Mouse (Mus musculus): ENCODE results near the gene Bub3. TPM values are rescaled to one million over a fixed set of nuclear protein-coding genes. Genes with fewer than 3 reads are reported as not detected.

The Bub3 gene
- total RNA-seq, 1 experiment, result 131 TPM

- no peak overlapping the region for H3K27ac ChIP-seq (ENCODE audit: insufficient read depth, low read depth, low read length, poor library complexity, severe bottlenecking)
- no peaks in the 10 kb centered on the region for H3K9me3 ChIP-seq (ENCODE audit: control insufficient read depth, insufficient read depth, low read depth, low read length)
- no peaks in the 10 kb centered on the region for H3K36me3 ChIP-seq (ENCODE audit: control insufficient read depth, insufficient read depth, low read length, poor library complexity, severe bottlenecking)
- no peak overlapping the region for H3K4me3 ChIP-seq (ENCODE audit: insufficient read depth in 1 of 2, low read depth in 1 of 2, low read length in 2 of 2, poor library complexity in 1 of 2, severe bottlenecking in 1 of 2)
- DNase-seq (ENCODE audit: low read depth, low spot score), result no peak
- in situ Hi-C loops (cut with MboI; ENCODE audit: low sequenced_read_pairs in 2 of 2, unreplicated experiment in 2 of 2), result loop anchor here (25.0 kb wide), 1 partner anchor 341 kb away; no protein-coding TSS in a partner anchor
- H3K4me1 ChIP-seq (ENCODE audit: control insufficient read depth in 2 of 2, insufficient read depth in 2 of 2, low read length in 2 of 2, poor library complexity in 1 of 2), result peaks cover 0 to 2% of the 10 kb centered on the region in 2 experiments; a peak in 1 of 4 replicates
- no peak overlapping the region for H3K9ac ChIP-seq (ENCODE audit: insufficient read depth, low read depth, low read length, poor library complexity, severe bottlenecking)
- no peak for TF ChIP-seq ZC3H11A (IDR thresholded peaks at IDR 0.05; ENCODE audit: borderline replicate concordance, low read depth, low read length)
- TF ChIP-seq ZNF384 (IDR thresholded peaks at IDR 0.05; ENCODE audit: low read depth, low read length), result no peak
- no peak for TF ChIP-seq CHD2 (IDR thresholded peaks at IDR 0.05; ENCODE audit: low read depth, low read length)
- no peak for TF ChIP-seq MAFK (IDR thresholded peaks at IDR 0.05; ENCODE audit: insufficient read depth, low read depth, low read length)
- TF ChIP-seq HCFC1 (IDR thresholded peaks at IDR 0.05; ENCODE audit: borderline replicate concordance, insufficient read depth, low read length), result no peak
Observed at GRCm38 (mm10) chr7:131546423-131546822, 13.6 kb upstream of the Bub3 start.

GRCm38 (mm10) chr7:131547481-131547880 lies 12.5 kb upstream of the Bub3 start:
- Histone ChIP-seq H3K4me1 (ENCODE audit: control insufficient read depth in 2 of 2, insufficient read depth in 2 of 2, low read length in 2 of 2, poor library complexity in 1 of 2) (peaks cover 0 to 2% of the 10 kb centered on the region in 2 experiments; a peak in 1 of 4 replicates), H3K36me3 (ENCODE audit: control insufficient read depth, insufficient read depth, low read length, poor library complexity, severe bottlenecking) (no peaks in the 10 kb centered on the region), H3K9me3 (ENCODE audit: control insufficient read depth, insufficient read depth, low read depth, low read length) (no peaks in the 10 kb centered on the region), H3K4me3 (ENCODE audit: insufficient read depth in 1 of 2, low read depth in 1 of 2, low read length in 2 of 2, poor library complexity in 1 of 2, severe bottlenecking in 1 of 2) (no peak overlapping the region), H3K9ac (ENCODE audit: insufficient read depth, low read depth, low read length, poor library complexity, severe bottlenecking) (no peak overlapping the region), H3K27ac (ENCODE audit: insufficient read depth, low read depth, low read length, poor library complexity, severe bottlenecking) (no peak overlapping the region)
- in situ Hi-C loops (cut with MboI; ENCODE audit: low sequenced_read_pairs in 2 of 2, unreplicated experiment in 2 of 2), result loop anchor here (25.0 kb wide), 1 partner anchor 340 kb away; no protein-coding TSS in a partner anchor
- no peak for DNase-seq (ENCODE audit: low read depth, low spot score)
- TF ChIP-seq ZC3H11A (IDR thresholded peaks at IDR 0.05; ENCODE audit: borderline replicate concordance, low read depth, low read length) (no peak), MAFK (IDR thresholded peaks at IDR 0.05; ENCODE audit: insufficient read depth, low read depth, low read length) (no peak), CHD2 (IDR thresholded peaks at IDR 0.05; ENCODE audit: low read depth, low read length) (no peak), ZNF384 (IDR thresholded peaks at IDR 0.05; ENCODE audit: low read depth, low read length) (no peak), HCFC1 (IDR thresholded peaks at IDR 0.05; ENCODE audit: borderline replicate concordance, insufficient read depth, low read length) (no peak)

GRCm38 (mm10) chr7:131548473-131548872 lies 11.5 kb upstream of the Bub3 start, which contains the start of gene Hmx2:
Gene Hmx2, plus strand, starts transcription at chr7:131548773.
- Histone ChIP-seq H3K9me3 (ENCODE audit: control insufficient read depth, insufficient read depth, low read depth, low read length) (no peaks in the 10 kb centered on the region), H3K4me1 (ENCODE audit: control insufficient read depth in 2 of 2, insufficient read depth in 2 of 2, low read length in 2 of 2, poor library complexity in 1 of 2) (peaks cover 0 to 2% of the 10 kb centered on the region in 2 experiments; a peak in 1 of 4 replicates), H3K27ac (ENCODE audit: insufficient read depth, low read depth, low read length, poor library complexity, severe bottlenecking) (no peak within 1 kb of the TSS), H3K4me3 (ENCODE audit: insufficient read depth in 1 of 2, low read depth in 1 of 2, low read length in 2 of 2, poor library complexity in 1 of 2, severe bottlenecking in 1 of 2) (no peak within 1 kb of the TSS), H3K36me3 (ENCODE audit: control insufficient read depth, insufficient read depth, low read length, poor library complexity, severe bottlenecking) (no peaks in the 10 kb centered on the region), H3K9ac (ENCODE audit: insufficient read depth, low read depth, low read length, poor library complexity, severe bottlenecking) (no peak within 1 kb of the TSS)
- in situ Hi-C loops (cut with MboI; ENCODE audit: low sequenced_read_pairs in 2 of 2, unreplicated experiment in 2 of 2), result loop anchor here (25.0 kb wide), 1 partner anchor 339 kb away; no protein-coding TSS in a partner anchor
- DNase-seq (ENCODE audit: low read depth, low spot score), result no peak
- TF ChIP-seq ZC3H11A (IDR thresholded peaks at IDR 0.05; ENCODE audit: borderline replicate concordance, low read depth, low read length), result no peak
- no peak for TF ChIP-seq ZNF384 (IDR thresholded peaks at IDR 0.05; ENCODE audit: low read depth, low read length)
- no peak for TF ChIP-seq CHD2 (IDR thresholded peaks at IDR 0.05; ENCODE audit: low read depth, low read length)
- TF ChIP-seq HCFC1 (IDR thresholded peaks at IDR 0.05; ENCODE audit: borderline replicate concordance, insufficient read depth, low read length), result no peak
- no peak for TF ChIP-seq MAFK (IDR thresholded peaks at IDR 0.05; ENCODE audit: insufficient read depth, low read depth, low read length)

- TF ChIP-seq HCFC1 (IDR thresholded peaks at IDR 0.05; ENCODE audit: borderline replicate concordance, insufficient read depth, low read length), result no peak
- no peak for TF ChIP-seq MAFK (IDR thresholded peaks at IDR 0.05; ENCODE audit: insufficient read depth, low read depth, low read length)
- no peak for TF ChIP-seq ZNF384 (IDR thresholded peaks at IDR 0.05; ENCODE audit: low read depth, low read length)
- TF ChIP-seq CHD2 (IDR thresholded peaks at IDR 0.05; ENCODE audit: low read depth, low read length), result no peak
- no peak for TF ChIP-seq ZC3H11A (IDR thresholded peaks at IDR 0.05; ENCODE audit: borderline replicate concordance, low read depth, low read length)
- in situ Hi-C loops (cut with MboI; ENCODE audit: low sequenced_read_pairs in 2 of 2, unreplicated experiment in 2 of 2), result loop anchor here (10.0 kb wide), 1 partner anchor 1043 kb away; the partner anchor contains the start of gene Nkx1-2 (in 2 of the 2)
Observed at GRCm38 (mm10) chr7:131551471-131551870, 8.6 kb upstream of the Bub3 start.

More at GRCm38 (mm10) chr7:131551471-131551870, 8.6 kb upstream of the Bub3 start:
- H3K9me3 ChIP-seq (ENCODE audit: control insufficient read depth, insufficient read depth, low read depth, low read length), result no peaks in the 10 kb centered on the region
- H3K4me3 ChIP-seq (ENCODE audit: insufficient read depth in 1 of 2, low read depth in 1 of 2, low read length in 2 of 2, poor library complexity in 1 of 2, severe bottlenecking in 1 of 2), result no peak overlapping the region
- DNase-seq (ENCODE audit: low read depth, low spot score), result no peak
- H3K4me1 ChIP-seq (ENCODE audit: control insufficient read depth in 2 of 2, insufficient read depth in 2 of 2, low read length in 2 of 2, poor library complexity in 1 of 2), result peaks cover 0 to 4% of the 10 kb centered on the region in 2 experiments; a peak in 1 of 4 replicates
- no peak overlapping the region for H3K27ac ChIP-seq (ENCODE audit: insufficient read depth, low read depth, low read length, poor library complexity, severe bottlenecking)
- no peaks in the 10 kb centered on the region for H3K36me3 ChIP-seq (ENCODE audit: control insufficient read depth, insufficient read depth, low read length, poor library complexity, severe bottlenecking)
- no peak overlapping the region for H3K9ac ChIP-seq (ENCODE audit: insufficient read depth, low read depth, low read length, poor library complexity, severe bottlenecking)

All from ES-E14 (cell line).